Mouse (Mus musculus) lung, postnatal 0 days (tissue): ENCODE measurements at regions not wholly inside any gene's neighbourhood (a gene's known extent, or its start where the extent isn't known, plus 50 kb on each side); places are given as distances from the start of the nearest gene placed in this dataset.

Source experiments
- CTCF ChIP-seq: IDR thresholded peaks from 2 replicates; pipeline ENCODE4 v1.5.1; 2016; ENCODE audit warnings: antibody characterized with exemption, mild to moderate bottlenecking
- EP300 ChIP-seq: IDR thresholded peaks from 2 replicates; pipeline ENCODE4 v1.6.1; 2016; ENCODE audit warnings: antibody characterized with exemption, mild to moderate bottlenecking, control low read depth

DNA sequence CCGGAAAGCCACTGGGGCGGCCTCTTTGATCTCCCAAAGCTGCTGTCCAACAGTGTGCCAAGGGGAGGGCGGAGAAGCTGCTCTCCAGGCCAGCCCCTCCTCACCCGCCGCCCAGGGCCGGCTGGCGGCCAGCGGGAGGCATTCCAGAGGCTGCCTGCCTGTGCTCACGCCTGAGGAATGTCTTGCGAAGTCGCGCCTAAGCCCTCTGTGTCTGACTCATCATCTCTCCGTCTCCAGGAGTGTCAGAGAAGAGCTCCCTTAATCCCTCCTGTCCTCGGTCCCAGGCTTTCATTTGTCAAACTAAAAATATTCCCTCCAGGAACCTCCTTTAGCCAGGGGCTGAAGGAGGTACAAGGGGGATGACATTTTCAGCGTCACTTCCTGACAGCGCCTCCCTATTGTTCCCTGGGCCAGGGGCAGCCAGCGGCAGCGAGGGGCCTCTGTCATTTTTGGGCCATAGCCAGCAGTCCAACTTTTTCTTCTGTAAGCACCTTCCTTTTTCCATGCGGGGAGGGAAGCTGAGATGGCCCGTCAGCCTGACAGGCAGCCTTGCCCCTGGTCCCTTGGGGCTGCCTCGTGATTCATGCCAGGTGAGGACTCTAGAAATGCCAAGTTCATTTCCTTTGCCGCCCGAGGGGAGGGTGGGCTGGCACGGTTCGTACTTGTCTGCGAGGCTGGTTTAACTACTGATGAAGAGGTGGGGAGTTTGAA is 113.4 kb downstream of the Gm525 start:
- TF ChIP-seq EP300: peak; percentile 85
- TF ChIP-seq CTCF: no peak
